ENCODE assay signal across 19 mouse cellular contexts in the genomic region with DNA sequence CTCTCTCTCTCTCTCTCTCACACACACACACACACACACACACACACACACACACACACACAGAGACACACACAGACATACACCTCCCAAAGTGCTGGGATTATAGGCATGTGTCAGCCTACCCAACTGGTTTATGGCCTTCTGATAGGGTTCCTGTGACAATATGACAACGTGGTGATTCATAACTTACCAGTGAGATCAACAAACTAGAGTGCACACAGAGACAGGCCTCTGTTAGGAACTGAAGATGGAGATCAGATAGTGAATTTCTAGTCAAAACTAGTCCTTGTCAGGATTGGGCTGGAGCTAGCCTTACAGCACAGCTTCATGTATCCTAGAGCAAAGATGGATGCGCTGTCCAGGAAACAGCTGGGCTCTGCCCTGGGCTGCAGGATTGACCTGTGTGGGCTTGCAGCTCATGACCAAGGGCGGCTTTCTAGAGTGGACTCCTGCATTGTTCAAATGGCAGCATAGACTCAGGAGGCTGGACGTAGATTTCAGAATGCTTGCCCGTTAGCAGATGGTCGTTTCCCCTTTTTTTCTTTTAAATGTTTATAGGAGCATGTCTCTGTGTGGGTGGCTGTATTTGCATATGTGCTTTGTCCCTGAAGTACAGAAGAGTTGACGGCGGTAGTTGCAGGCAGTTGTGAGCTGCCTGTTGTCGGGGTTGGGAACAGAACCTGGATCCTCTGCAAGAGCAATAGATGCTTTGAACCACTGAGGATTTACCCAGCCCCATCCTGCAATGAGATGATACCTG.
DNase-seq lines count a peak whose midpoint lies in the region; ATAC-seq and TF ChIP-seq lines count a peak whose summit lies in the region.
"Had no signal": no experiment of that assay in that cellular context is flagged by ENCODE, and none has a peak within 500 bp of the region (broad histone marks: within the 10 kb centered on the region; RNA-seq: fewer than 3 reads in every experiment).

No protein-coding gene starts in this region.

- peaks cover 16% of the 10 kb centered on the region for H3K4me1 ChIP-seq in hindbrain, embryonic 10.5 days (replicated peaks)
- H3K4me1 ChIP-seq in hindbrain, embryonic 13.5 days (replicated peaks), result 0 out of 2 replicates have a peak, but pooled peaks cover 8% of the 10 kb centered on the region
- H3K4me1 ChIP-seq in bone marrow macrophage, adult 2 months (ENCODE audit: control insufficient read depth, insufficient read depth, low read length), result peaks cover 33% of the 10 kb centered on the region
- H3K4me1 ChIP-seq: heart, embryonic 10.5 days; intestine, embryonic 15.5 days; limb, embryonic 15.5 days had no signal

- no peaks in the 10 kb centered on the region for H3K9me3 ChIP-seq in hindbrain, embryonic 10.5 days
- no peaks in the 10 kb centered on the region for H3K9me3 ChIP-seq in hindbrain, embryonic 13.5 days
- H3K9me3 ChIP-seq: heart, embryonic 10.5 days; intestine, embryonic 15.5 days; limb, embryonic 15.5 days; lung, embryonic 15.5 days had no signal

- H3K27me3 ChIP-seq in hindbrain, embryonic 10.5 days (ENCODE audit: insufficient read depth, poor library complexity, severe bottlenecking), result no peaks in the 10 kb centered on the region
- H3K27me3 ChIP-seq in hindbrain, embryonic 13.5 days, result no peaks in the 10 kb centered on the region
- no peaks in the 10 kb centered on the region for H3K27me3 ChIP-seq in splenic B cell, adult 2 months (ENCODE audit: control insufficient read depth, insufficient read depth, low read length, poor library complexity, severe bottlenecking)
- H3K27me3 ChIP-seq: intestine, embryonic 15.5 days; limb, embryonic 15.5 days; lung, embryonic 15.5 days had no signal

- no peak overlapping the region for H3K4me2 ChIP-seq in hindbrain, embryonic 13.5 days
- H3K4me2 ChIP-seq: hindbrain, embryonic 14.5 days; intestine, embryonic 15.5 days; limb, embryonic 15.5 days; lung, embryonic 15.5 days had no signal

- no peak overlapping the region for H3K4me3 ChIP-seq in hindbrain, embryonic 10.5 days
- H3K4me3 ChIP-seq in hindbrain, embryonic 13.5 days, result no peak overlapping the region
- H3K4me3 ChIP-seq in bone marrow macrophage, adult 2 months (ENCODE audit: insufficient read depth, low read length), result no peak overlapping the region
- H3K4me3 ChIP-seq: heart, embryonic 10.5 days; intestine, embryonic 15.5 days; limb, embryonic 15.5 days; lung, embryonic 15.5 days had no signal

- H3K36me3 ChIP-seq in hindbrain, embryonic 10.5 days, result no peaks in the 10 kb centered on the region
- H3K36me3 ChIP-seq in hindbrain, embryonic 13.5 days, result no peaks in the 10 kb centered on the region
- no peaks in the 10 kb centered on the region for H3K36me3 ChIP-seq in splenic B cell, adult 2 months (ENCODE audit: control insufficient read depth, insufficient read depth, low read length, poor library complexity, severe bottlenecking)
- H3K36me3 ChIP-seq: G1E; heart, embryonic 10.5 days; intestine, embryonic 15.5 days; limb, embryonic 15.5 days; lung, embryonic 15.5 days had no signal

- peak overlapping the region; percentile 8; the same call in 1 of the 2 replicates for H3K27ac ChIP-seq in hindbrain, embryonic 10.5 days
- no peak overlapping the region for H3K27ac ChIP-seq in hindbrain, embryonic 13.5 days
- peak overlapping the region; percentile 2; the same call in 1 of the 2 replicates for H3K27ac ChIP-seq in bone marrow macrophage, adult 2 months (ENCODE audit: insufficient read depth, low read depth, low read length)
- H3K27ac ChIP-seq: heart, embryonic 10.5 days; hindbrain, embryonic 14.5 days; intestine, embryonic 15.5 days; limb, embryonic 15.5 days; lung, embryonic 15.5 days had no signal

- H3K9ac ChIP-seq in hindbrain, embryonic 13.5 days, result no peak overlapping the region
- H3K9ac ChIP-seq: hindbrain, embryonic 14.5 days; intestine, embryonic 15.5 days; limb, embryonic 15.5 days; lung, embryonic 15.5 days had no signal

- 75% methylated on average over 9 of the region's 9 CpGs for WGBS in hindbrain, embryonic 10.5 days
- WGBS in hindbrain, embryonic 13.5 days, result 69% methylated on average over 9 of the region's 9 CpGs

- no peak for TF ChIP-seq POLR2A in bone marrow macrophage, adult 2 months (IDR thresholded peaks at IDR 0.05; ENCODE audit: borderline replicate concordance, low read depth, low read length)

- no peak for ATAC-seq in hindbrain, embryonic 13.5 days (ENCODE audit: low FRiP score)
- ATAC-seq: intestine, embryonic 15.5 days had no signal

- no peak for TF ChIP-seq CTCF in bone marrow macrophage, adult 2 months (IDR thresholded peaks at IDR 0.05; ENCODE audit: low read depth, low read length)

- no peak for DNase-seq in hindbrain, embryonic 10.5 days (ENCODE audit: low spot score)
- DNase-seq in spleen, postnatal 36 days (ENCODE audit: low spot score in 2 of 2), result peak; percentile 63 to 66
- DNase-seq in spleen, postnatal 4 days (ENCODE audit: low spot score in 2 of 2), result no peak
- peak; percentile 79 for DNase-seq in splenic B cell, adult 2 months (ENCODE audit: low read depth, low spot score)
- DNase-seq in thymus, postnatal 36 days, result no peak
- no peak for DNase-seq in c-Kit-positive CD71-positive TER-119-positive erythroid progenitor cells, embryonic 14.5 days (ENCODE audit: low spot score)
- DNase-seq: cerebellum, adult 9-10 months; gastrocnemius, postnatal 14 days; heart, postnatal 10 days; kidney, postnatal 25 days; layer of hippocampus, adult 9-11 months had no signal

Comparison
In these comparisons a context has a peak if more than half of its experiments do, and no peak if none do; other contexts are left out.
1. DNase-seq: peak in spleen, postnatal 36 days (2 of 2) and splenic B cell, adult 2 months (single experiment); none in hindbrain, embryonic 10.5 days (single experiment), spleen, postnatal 4 days (0 of 2), thymus, postnatal 36 days (0 of 2) and c-Kit-positive CD71-positive TER-119-positive erythroid progenitor cells, embryonic 14.5 days (single experiment).